In the genomic region with DNA sequence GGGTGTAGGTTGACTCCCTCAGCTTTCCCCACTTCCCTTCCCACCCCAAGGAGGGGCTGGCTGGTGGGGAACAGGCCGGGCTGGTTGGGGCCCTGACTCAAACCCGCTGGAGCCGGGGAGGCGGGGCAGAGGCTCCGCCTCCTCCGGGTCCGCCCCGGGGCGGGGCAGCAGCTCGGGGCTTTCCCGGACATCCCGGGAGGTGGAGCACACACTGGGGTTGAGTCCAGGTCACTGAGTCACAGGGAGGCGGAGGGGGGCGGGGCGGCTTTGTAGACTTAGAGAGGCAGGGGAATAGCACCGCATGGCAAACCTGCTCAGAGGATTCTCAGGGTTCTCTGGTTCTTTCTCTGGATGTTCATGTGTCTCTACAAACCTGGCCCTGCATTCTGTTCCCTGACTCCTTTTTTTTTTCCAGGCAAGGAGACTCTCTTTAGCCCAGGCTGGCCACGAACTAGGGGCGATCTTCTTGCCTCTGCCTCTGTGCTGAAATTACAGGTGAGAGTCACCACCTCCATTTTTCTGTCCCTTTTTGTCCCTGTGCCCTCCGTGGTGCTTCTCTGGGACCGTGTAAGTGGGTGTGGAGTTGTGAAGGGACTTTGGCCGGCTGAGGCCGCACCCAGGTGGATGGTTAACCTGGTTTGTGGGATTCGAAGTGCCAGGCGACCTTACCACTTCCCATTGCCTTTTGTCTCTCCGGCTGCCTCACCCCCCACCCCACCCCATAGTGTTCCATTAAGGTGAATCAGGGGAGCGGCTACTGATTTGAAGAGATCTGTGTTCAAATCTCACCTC, we compare ENCODE assay signal across 1 mouse cellular context.
A peak's percentile ranks its signal among the peaks of the same experiment; 100 is the strongest.
TF ChIP-seq lines count a peak whose summit lies in the region.

No protein-coding gene starts in this region.

TF ChIP-seq in ES-E14, 5 proteins besides CTCF, POLR2A, EP300 and RAD21:
- TF ChIP-seq MAFK (IDR thresholded peaks at IDR 0.05; ENCODE audit: insufficient read depth, low read depth, low read length) = no peak
- 0 out of 2 replicates have a peak, but pooled peaks have one; percentile 54 for TF ChIP-seq ZNF384 (IDR thresholded peaks at IDR 0.05; ENCODE audit: low read depth, low read length)
